Mouse (Mus musculus) embryonic fibroblast, embryonic 13.5 days (primary cell): ENCODE results near the gene Pdgfa.

Source experiments
- CTCF ChIP-seq: IDR thresholded peaks from 2 replicates; pipeline ENCODE4 v1.5.1; 2011; ENCODE audit warnings: mild to moderate bottlenecking, control low read depth, low read length, moderate library complexity, borderline replicate concordance; ENCODE audit not compliant: insufficient read depth
- POLR2A ChIP-seq: IDR thresholded peaks from 2 replicates; pipeline ENCODE4 v1.6.1; 2011; ENCODE audit warnings: low read depth, mild to moderate bottlenecking, control low read depth, low read length, moderate library complexity

- TF ChIP-seq POLR2A (no peak), CTCF (no peak)
These were observed 36.5 kb upstream of the Pdgfa start for GRCm38 (mm10) chr5:139033406-139034317.
